Mouse (Mus musculus): ENCODE data around the gene Ankrd36. TPM values are rescaled to one million over a fixed set of nuclear protein-coding genes. Genes with fewer than 3 reads are reported as not detected.
A peak's percentile ranks its signal among the peaks of the same experiment; 100 is the strongest.
"Not testable (repeated sequence)": the region's sequence is repeated elsewhere in the genome, so short reads cannot be mapped to it uniquely, and the experiment has no call there.

Gene Ankrd36
- polyA plus RNA-seq, 1 experiment from 2014 or later: not detected

- WGBS: 86% methylated on average over 5 of the region's 5 CpGs
- no peak for ATAC-seq
- Histone ChIP-seq H3K36me3 (peaks cover 69% of the 10 kb centered on the region), H3K27me3 (no peaks in the 10 kb centered on the region), H3K4me3 (replicated peaks) (no peak overlapping the region), H3K4me2 (replicated peaks) (no peak overlapping the region), H3K9me3 (no peaks in the 10 kb centered on the region), H3K9ac (replicated peaks) (no peak overlapping the region), H3K4me1 (replicated peaks) (peaks cover under 1% of the 10 kb centered on the region; the same call in 1 of the 2 replicates), H3K27ac (no peak overlapping the region)
Measured at GRCm38 (mm10) chr11:5533108-5533507, 36.4 kb upstream of the Ankrd36 start.

- H3K27ac ChIP-seq; ATAC-seq; H3K9me3 ChIP-seq; H3K4me3 ChIP-seq (replicated peaks); H3K4me2 ChIP-seq (replicated peaks); H3K27me3 ChIP-seq; H3K9ac ChIP-seq (replicated peaks): not testable (repeated sequence)
- peaks cover 43% of the 10 kb centered on the region for H3K36me3 ChIP-seq
- 96% methylated on average over 4 of the region's 4 CpGs for WGBS
- H3K4me1 ChIP-seq (replicated peaks): peaks cover 30% of the 10 kb centered on the region
Measured at GRCm38 (mm10) chr11:5537454-5537853, 32.0 kb upstream of the Ankrd36 start.

- no peaks in the 10 kb centered on the region for H3K9me3 ChIP-seq
- H3K36me3 ChIP-seq: peaks cover 15% of the 10 kb centered on the region
- H3K4me3 ChIP-seq (replicated peaks): peak overlapping the region; percentile 90
- peaks cover 30% of the 10 kb centered on the region for H3K4me1 ChIP-seq (replicated peaks)
- H3K9ac ChIP-seq (replicated peaks): peak overlapping the region; percentile 90; the same call in 1 of the 2 replicates
- peak overlapping the region; percentile 82 for H3K4me2 ChIP-seq (replicated peaks)
- no peak for ATAC-seq
- no peak overlapping the region for H3K27ac ChIP-seq
- 13% methylated on average over 4 of the region's 4 CpGs for WGBS
- H3K27me3 ChIP-seq: no peaks in the 10 kb centered on the region
Measured at GRCm38 (mm10) chr11:5540331-5540730, 29.2 kb upstream of the Ankrd36 start.

- Histone ChIP-seq H3K4me3 (replicated peaks) (peak overlapping the region; percentile 90), H3K9ac (replicated peaks) (peak overlapping the region; percentile 90), H3K36me3 (peaks cover 15% of the 10 kb centered on the region), H3K4me1 (replicated peaks) (peaks cover 30% of the 10 kb centered on the region), H3K4me2 (replicated peaks) (peak overlapping the region; percentile 82), H3K27me3 (no peaks in the 10 kb centered on the region), H3K27ac (no peak overlapping the region), H3K9me3 (no peaks in the 10 kb centered on the region)
- no peak; the same call in 1 of the 2 replicates for ATAC-seq
- 4% methylated on average over 28 of the region's 28 CpGs for WGBS
Measured at GRCm38 (mm10) chr11:5541230-5541798, 28.2 kb upstream of the Ankrd36 start.

- Histone ChIP-seq H3K27me3 (no peaks in the 10 kb centered on the region), H3K9ac (replicated peaks) (peak within 1 kb of the TSS; percentile 90), H3K27ac (peak within 1 kb of the TSS; percentile 72), H3K9me3 (no peaks in the 10 kb centered on the region), H3K4me3 (replicated peaks) (peak within 1 kb of the TSS; percentile 90), H3K4me1 (replicated peaks) (peaks cover 30% of the 10 kb centered on the region), H3K36me3 (peaks cover 15% of the 10 kb centered on the region), H3K4me2 (replicated peaks) (peak within 1 kb of the TSS; percentile 82)
- whole genome bisulfite sequencing: under 1% methylated on average over 65 of the region's 65 CpGs
- ATAC-seq: peak; percentile 99
Measured at GRCm38 (mm10) chr11:5541799-5542481, 27.5 kb upstream of the Ankrd36 start, which contains the start of gene Ccdc117. Gene Ccdc117 (minus strand): TSS chr11:5542187.

- Histone ChIP-seq H3K4me1 (replicated peaks) (peaks cover 30% of the 10 kb centered on the region), H3K4me2 (replicated peaks) (peak overlapping the region; percentile 82), H3K36me3 (peaks cover 15% of the 10 kb centered on the region), H3K27me3 (no peaks in the 10 kb centered on the region), H3K9ac (replicated peaks) (no peak overlapping the region), H3K9me3 (no peaks in the 10 kb centered on the region), H3K4me3 (replicated peaks) (peak overlapping the region; percentile 90), H3K27ac (no peak overlapping the region)
- WGBS: 60% methylated on average over 5 of the region's 5 CpGs
- no peak; the same call in 1 of the 2 replicates for ATAC-seq
Measured at GRCm38 (mm10) chr11:5542482-5543185, 26.9 kb upstream of the Ankrd36 start.

- WGBS: 94% methylated on average over 1 of the region's 1 CpGs
- no peak overlapping the region for H3K4me2 ChIP-seq (replicated peaks)
- peaks cover 28% of the 10 kb centered on the region for H3K4me1 ChIP-seq (replicated peaks)
- no peaks in the 10 kb centered on the region for H3K27me3 ChIP-seq
- no peak for ATAC-seq
- no peak overlapping the region for H3K27ac ChIP-seq
- no peak overlapping the region for H3K4me3 ChIP-seq (replicated peaks)
- H3K9ac ChIP-seq (replicated peaks): no peak overlapping the region
- peaks cover 11% of the 10 kb centered on the region for H3K36me3 ChIP-seq
- no peaks in the 10 kb centered on the region for H3K9me3 ChIP-seq
Measured at GRCm38 (mm10) chr11:5543281-5543680, 26.2 kb upstream of the Ankrd36 start.

- H3K9ac ChIP-seq (replicated peaks); H3K27ac ChIP-seq; H3K4me2 ChIP-seq (replicated peaks); ATAC-seq; H3K36me3 ChIP-seq; H3K4me3 ChIP-seq (replicated peaks); H3K9me3 ChIP-seq; H3K27me3 ChIP-seq: not testable (repeated sequence)
- WGBS: 83% methylated on average over 1 of the region's 1 CpGs
- peaks cover 14% of the 10 kb centered on the region for H3K4me1 ChIP-seq (replicated peaks)
Measured at GRCm38 (mm10) chr11:5544709-5545108, 24.8 kb upstream of the Ankrd36 start.

GRCm38 (mm10) chr11:5545457-5545856 is 24.0 kb upstream of the Ankrd36 start:
- H3K4me2 ChIP-seq (replicated peaks): no peak overlapping the region
- H3K4me1 ChIP-seq (replicated peaks): peaks cover 8% of the 10 kb centered on the region
- no peak overlapping the region for H3K4me3 ChIP-seq (replicated peaks)
- H3K9ac ChIP-seq (replicated peaks): no peak overlapping the region
- no peaks in the 10 kb centered on the region for H3K9me3 ChIP-seq
- no peak overlapping the region for H3K27ac ChIP-seq
- no peaks in the 10 kb centered on the region for H3K27me3 ChIP-seq
- no peaks in the 10 kb centered on the region for H3K36me3 ChIP-seq
- no peak for ATAC-seq
- WGBS: 84% methylated on average over 4 of the region's 4 CpGs

- Histone ChIP-seq H3K9me3 (no peaks in the 10 kb centered on the region), H3K4me2 (replicated peaks) (no peak overlapping the region), H3K9ac (replicated peaks) (no peak overlapping the region), H3K27ac (no peak overlapping the region), H3K27me3 (no peaks in the 10 kb centered on the region), H3K4me3 (replicated peaks) (no peak overlapping the region), H3K4me1 (replicated peaks) (no peaks in the 10 kb centered on the region), H3K36me3 (no peaks in the 10 kb centered on the region)
- ATAC-seq: no peak
- WGBS: 86% methylated on average over 3 of the region's 3 CpGs
Measured at GRCm38 (mm10) chr11:5546693-5547092, 22.8 kb upstream of the Ankrd36 start.

GRCm38 (mm10) chr11:5551430-5551829 is 18.1 kb upstream of the Ankrd36 start:
- Histone ChIP-seq H3K27me3 (no peaks in the 10 kb centered on the region), H3K9ac (replicated peaks) (no peak overlapping the region), H3K4me3 (replicated peaks) (no peak overlapping the region), H3K4me2 (replicated peaks) (no peak overlapping the region), H3K36me3 (no peaks in the 10 kb centered on the region), H3K4me1 (replicated peaks) (no peaks in the 10 kb centered on the region), H3K27ac (no peak overlapping the region), H3K9me3 (no peaks in the 10 kb centered on the region)
- WGBS: 87% methylated on average over 5 of the region's 5 CpGs
- no peak for ATAC-seq

GRCm38 (mm10) chr11:5551931-5552330 is 17.6 kb upstream of the Ankrd36 start:
- Histone ChIP-seq H3K4me3 (replicated peaks) (no peak overlapping the region), H3K4me2 (replicated peaks) (no peak overlapping the region), H3K36me3 (no peaks in the 10 kb centered on the region), H3K4me1 (replicated peaks) (no peaks in the 10 kb centered on the region), H3K9me3 (no peaks in the 10 kb centered on the region), H3K9ac (replicated peaks) (no peak overlapping the region), H3K27ac (no peak overlapping the region), H3K27me3 (no peaks in the 10 kb centered on the region)
- ATAC-seq: no peak
- 60% methylated on average over 1 of the region's 1 CpGs for WGBS

Data from midbrain, embryonic 13.5 days (tissue).